Mouse (Mus musculus): ENCODE data around the gene Med4.
A peak's percentile ranks its signal among the peaks of the same experiment; 100 is the strongest.

Med4 gene

GRCm38 (mm10) chr14:73509765-73510423 is at the start of gene Med4:
Med4 (plus strand) TSS chr14:73510025.
- DNase-seq (ENCODE audit: low read depth, low spot score) = peak; percentile 97

GRCm38 (mm10) chr14:73460514-73461134 is 49.2 kb upstream of the Med4 start:
- no peak for DNase-seq (ENCODE audit: low read depth, low spot score)

DNA sequence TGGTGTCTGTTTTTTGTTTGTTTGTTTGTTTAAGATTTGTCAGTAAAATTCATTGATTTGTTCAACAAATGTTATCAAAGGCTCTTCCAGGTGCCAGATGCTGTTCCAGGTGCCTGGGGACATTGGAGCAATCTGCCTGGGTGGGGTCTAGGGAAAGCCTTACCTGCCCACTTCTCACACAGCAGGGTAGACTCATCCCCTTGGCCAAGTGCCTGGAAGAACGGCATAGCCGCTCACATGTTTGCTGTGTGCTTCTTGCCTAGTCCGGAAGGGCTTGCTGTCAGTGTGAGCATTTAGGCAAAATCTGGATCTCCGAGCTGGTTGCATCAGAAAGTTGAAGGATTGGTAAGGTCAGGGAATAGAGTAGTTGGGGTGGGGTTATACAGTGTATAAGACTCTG is 47.6 kb upstream of the Med4 start:
- DNase-seq (ENCODE audit: low read depth, low spot score) = peak; percentile 11

DNA sequence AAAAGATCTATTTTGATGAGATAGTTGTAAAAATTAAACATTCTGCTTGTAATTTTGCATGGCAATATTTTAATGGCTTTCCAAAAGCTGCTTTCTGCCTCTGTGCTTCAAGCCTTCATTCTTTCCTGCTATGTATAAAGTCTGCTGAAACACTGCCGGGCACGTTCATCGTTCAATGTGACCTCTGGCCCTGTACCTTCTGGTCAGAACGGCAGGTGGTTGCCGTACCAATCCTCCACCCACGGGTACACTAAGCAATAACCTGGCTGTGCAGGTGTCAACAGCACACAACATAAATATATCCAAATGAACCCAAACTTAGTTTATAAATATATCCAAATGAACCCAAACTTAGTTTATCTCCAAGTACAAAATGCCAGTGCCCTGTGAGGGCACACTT is 42.1 kb upstream of the Med4 start:
- DNase-seq (ENCODE audit: low read depth, low spot score) = peak; percentile 16

DNA sequence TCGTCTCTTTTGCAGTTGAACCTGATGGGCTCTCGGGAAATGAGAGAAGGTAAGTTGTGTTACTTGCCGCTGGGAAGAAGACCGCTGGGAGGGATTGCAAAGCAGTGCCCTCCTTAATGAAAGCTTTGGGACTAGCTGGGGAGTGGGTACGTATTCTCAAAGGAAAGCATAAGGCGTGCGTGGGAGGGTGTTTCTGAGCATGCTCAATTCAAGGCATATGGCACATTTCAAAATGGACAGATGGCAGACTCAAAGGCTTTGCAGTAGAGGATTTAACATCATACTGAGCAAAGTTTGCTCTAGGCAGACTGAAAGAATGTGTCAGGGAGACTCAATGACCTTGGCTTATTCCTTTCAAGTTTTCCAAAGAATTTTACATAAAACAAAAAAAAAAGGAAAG is 40.3 kb upstream of the Med4 start:
- peak; percentile 94 for DNase-seq (ENCODE audit: low read depth, low spot score)

GRCm38 (mm10) chr14:73470593-73470992 is 39.2 kb upstream of the Med4 start:
- peak; percentile 59 for DNase-seq (ENCODE audit: low read depth, low spot score)

DNA sequence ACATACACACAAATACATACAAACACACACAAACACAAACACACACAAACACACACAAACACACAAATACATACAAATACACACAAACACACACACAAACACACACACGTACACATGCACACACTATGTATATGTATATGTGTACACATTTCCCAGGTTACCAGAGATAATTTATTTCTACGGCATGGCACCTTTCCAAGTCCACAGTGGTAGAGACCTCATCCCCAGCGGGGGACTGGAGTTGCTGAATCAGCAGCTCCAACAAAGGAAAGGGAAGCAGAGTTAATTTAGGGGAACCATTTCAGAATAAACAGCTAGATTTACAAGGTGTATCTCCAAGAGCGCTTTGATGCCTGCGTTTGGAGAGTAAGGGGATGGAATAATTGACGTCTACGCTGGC is 37.6 kb upstream of the Med4 start:
- no peak for DNase-seq (ENCODE audit: low read depth, low spot score)

DNA sequence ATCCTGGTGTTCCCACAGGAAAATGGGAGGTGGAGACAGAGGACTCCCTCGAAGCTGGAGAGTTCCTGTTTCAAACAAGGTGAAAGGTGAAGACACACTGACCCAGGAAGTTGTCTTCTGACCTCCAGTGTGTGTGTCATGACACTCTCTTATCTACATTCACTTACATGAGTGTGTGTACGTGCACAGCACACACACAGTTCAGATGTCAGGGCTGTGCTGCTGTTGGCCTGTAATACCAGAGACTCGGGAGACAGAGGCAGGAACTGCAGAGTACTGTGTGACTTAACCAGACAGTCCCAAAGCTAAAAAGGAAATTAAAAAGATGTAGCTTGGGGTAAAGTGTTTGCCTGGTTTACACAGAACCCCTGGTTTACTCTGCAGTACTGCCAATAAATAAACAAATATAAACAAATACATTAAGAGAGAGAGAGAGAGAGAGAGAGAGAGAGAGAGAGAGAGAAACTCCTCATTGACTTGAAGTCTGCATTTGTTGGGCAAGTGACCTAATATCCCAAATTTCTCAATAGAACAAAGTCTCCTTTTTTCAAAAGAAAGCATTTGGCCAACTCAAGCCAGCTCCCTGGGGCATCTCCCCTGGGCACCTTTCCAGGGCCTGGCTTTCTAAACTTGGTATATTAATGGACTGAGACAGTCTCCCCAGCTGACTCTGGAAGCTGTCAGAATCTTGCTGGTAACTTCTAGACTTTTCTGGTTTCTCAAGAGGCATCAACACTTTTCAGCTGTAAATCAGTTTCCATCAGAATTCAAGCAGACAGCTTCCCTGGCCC is 36.0 kb upstream of the Med4 start:
- DNase-seq (ENCODE audit: low read depth, low spot score) = peak; percentile 68

- peak; percentile 88 for DNase-seq (ENCODE audit: low read depth, low spot score)
Measured at GRCm38 (mm10) chr14:73474636-73475093, 35.2 kb upstream of the Med4 start.

- DNase-seq (ENCODE audit: low read depth, low spot score) = peak; percentile 12
Measured at GRCm38 (mm10) chr14:73475506-73475905, 34.3 kb upstream of the Med4 start.

- peak; percentile 35 for DNase-seq (ENCODE audit: low read depth, low spot score)
Measured at GRCm38 (mm10) chr14:73476361-73476934, 33.4 kb upstream of the Med4 start.

DNA sequence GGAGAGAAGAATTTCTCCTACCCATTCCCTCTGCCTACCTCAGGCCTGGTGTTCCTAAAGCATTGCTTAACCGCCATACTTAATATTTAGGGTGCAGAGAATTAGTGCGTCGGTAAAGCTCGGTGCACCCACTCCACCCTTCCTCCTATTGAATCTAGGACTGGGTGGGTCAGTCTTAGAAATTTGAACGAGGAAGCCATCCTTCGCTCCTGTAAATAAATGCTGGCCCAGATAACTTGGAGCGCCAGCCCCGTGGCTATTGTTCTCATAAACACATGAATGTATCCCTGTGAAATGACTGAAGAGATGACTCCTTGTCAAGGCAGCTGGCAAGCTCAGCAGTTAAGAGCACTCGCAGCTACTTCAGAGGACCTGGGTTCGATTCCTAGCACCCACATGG is 32.7 kb upstream of the Med4 start:
- no peak for DNase-seq (ENCODE audit: low read depth, low spot score)

GRCm38 (mm10) chr14:73478321-73478720 is 31.5 kb upstream of the Med4 start:
- no peak for DNase-seq (ENCODE audit: low read depth, low spot score)

DNA sequence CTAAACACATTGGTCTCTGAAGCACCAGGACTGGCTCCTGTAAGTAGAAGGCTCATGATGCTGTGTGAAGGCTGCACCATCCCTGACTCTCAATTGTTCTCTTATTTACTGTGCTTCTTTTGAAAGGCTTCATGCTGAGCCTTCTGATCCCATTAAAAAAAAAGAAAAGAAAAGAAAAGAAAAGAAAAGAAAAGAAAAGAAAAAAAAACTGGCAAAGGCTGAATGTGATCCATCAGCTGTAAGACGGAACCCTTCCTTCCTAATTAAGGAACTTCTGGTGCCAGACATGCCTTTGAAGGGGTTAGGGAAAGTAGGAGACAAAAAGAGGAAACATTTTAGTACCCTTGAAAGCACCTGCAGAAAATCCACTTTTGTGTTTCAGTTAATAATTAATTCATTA is 30.1 kb upstream of the Med4 start:
- DNase-seq (ENCODE audit: low read depth, low spot score) = no peak

DNA sequence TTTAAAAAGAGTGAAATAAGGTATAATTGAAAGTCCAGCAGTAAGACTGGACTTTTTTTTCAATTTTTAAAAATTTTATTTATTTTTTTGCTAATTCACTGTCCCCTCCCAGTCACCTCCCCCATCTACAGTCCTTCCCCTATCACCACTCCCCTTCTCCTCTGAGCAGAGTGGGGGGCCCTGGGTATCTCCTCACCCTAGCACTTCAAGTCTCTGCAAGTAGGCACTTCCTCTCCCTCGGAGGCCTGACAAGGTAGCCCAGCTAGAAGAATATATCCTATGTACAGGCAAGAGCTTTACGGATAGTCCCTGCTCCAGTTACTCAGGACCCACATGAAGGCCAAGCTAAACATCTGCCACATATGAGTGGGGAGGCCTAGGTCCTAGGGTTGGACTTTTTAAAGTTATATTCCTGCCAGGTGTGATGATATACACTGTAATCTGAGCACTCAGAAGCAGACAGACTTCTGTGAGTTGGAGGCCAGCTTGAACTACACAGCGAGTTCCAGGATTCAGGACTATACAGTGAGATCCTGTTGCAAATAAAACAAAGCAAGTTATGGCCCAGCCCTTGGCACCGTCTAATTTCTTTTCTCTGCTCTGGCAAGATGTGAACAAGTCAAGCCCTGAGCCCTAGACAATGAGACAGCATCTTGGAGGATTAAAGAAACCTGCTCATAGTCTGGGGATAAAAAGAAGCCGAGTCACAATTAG is 26.2 kb upstream of the Med4 start:
- no peak for DNase-seq (ENCODE audit: low read depth, low spot score)

- DNase-seq (ENCODE audit: low read depth, low spot score) = peak; percentile 31
Measured at GRCm38 (mm10) chr14:73484366-73485110, 25.3 kb upstream of the Med4 start.

- DNase-seq (ENCODE audit: low read depth, low spot score) = no peak
Measured at GRCm38 (mm10) chr14:73486641-73487040, 23.2 kb upstream of the Med4 start.

GRCm38 (mm10) chr14:73493356-73493755 is 16.5 kb upstream of the Med4 start:
- DNase-seq (ENCODE audit: low read depth, low spot score) = no peak

DNA sequence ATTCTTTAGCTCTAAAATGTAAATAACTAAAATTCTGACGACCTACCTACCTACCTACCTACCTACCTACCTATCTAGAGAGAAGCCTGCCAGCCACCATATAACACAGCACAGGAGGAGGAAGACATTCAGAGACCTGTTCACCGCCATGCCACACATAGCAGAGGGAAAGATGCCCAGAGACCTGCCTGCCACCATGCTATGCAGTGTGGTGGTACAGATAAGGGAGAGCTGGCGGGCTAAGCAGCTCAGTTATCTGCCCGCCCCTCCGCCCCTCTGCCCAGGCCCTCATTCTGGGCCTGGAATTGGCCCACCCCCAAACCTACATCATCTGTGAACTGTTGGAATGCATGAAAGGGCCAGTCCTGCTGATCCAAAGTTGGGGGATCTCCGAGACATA is 15.7 kb upstream of the Med4 start:
- no peak for DNase-seq (ENCODE audit: low read depth, low spot score)

- DNase-seq (ENCODE audit: low read depth, low spot score) = no peak
Measured at GRCm38 (mm10) chr14:73495753-73496152, 14.1 kb upstream of the Med4 start.

DNA sequence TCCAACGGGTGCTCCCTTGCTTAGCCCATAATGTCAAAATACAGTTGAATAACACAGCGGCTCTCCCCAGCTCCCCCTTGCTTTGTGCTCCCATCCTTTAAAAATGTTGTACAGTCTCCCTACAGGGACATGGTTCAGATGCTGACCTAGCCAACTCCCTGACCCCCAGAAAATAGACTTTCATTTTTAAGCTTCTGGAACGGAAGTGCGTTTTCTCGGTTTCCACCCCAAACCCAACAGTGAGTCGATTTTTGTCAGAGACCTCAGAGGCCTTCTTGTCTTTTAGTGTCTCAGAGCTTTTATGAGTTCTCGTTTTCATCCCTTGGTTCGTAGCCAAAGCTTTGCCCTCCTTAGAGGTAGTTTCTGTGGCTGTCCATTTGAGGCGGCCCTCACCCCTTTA is 8.5 kb upstream of the Med4 start:
- no peak for DNase-seq (ENCODE audit: low read depth, low spot score)
